Mouse (Mus musculus) neural tube, embryonic 14.5 days (tissue): Measurements from ENCODE around the gene Ccdc117. TPM values are rescaled to one million over a fixed set of nuclear protein-coding genes. Genes with fewer than 3 reads are reported as not detected.
A peak's percentile ranks its signal among the peaks of the same experiment; 100 is the strongest.

ENCODE experiments used
- ATAC-seq: fragments of 200-750 bp; cut with Nextera tagmentation; 2 replicates; pipeline ENCODE4 v1.8.0; 2017; ENCODE audit warnings: low read depth, mild to moderate bottlenecking, moderate TSS enrichment, moderate library complexity
- H3K27ac ChIP-seq: fragments of 300-500 bp; sonication (generic); 2 replicates; pipeline ENCODE4 v1.5.1; 2014; ENCODE audit warnings: low read depth, mild to moderate bottlenecking, control low read depth, low read length, moderate library complexity, mixed read lengths
- H3K27me3 ChIP-seq: fragments of 300-500 bp; sonication (generic); 2 replicates; pipeline ENCODE4 v1.6.1; 2014; ENCODE audit warnings: low read length; ENCODE audit not compliant: control insufficient read depth, insufficient read depth
- H3K36me3 ChIP-seq: fragments of 300-500 bp; sonication (generic); 2 replicates; pipeline ENCODE4 v1.6.1; 2014; ENCODE audit warnings: low read length, mixed read lengths; ENCODE audit not compliant: control insufficient read depth, insufficient read depth
- H3K4me1 ChIP-seq: fragments of 300-500 bp; sonication (generic); 2 replicates; pipeline ENCODE4 v1.6.1; 2014; ENCODE audit warnings: low read length; ENCODE audit not compliant: control insufficient read depth, insufficient read depth
- H3K4me2 ChIP-seq: fragments of 300-500 bp; sonication (generic); 2 replicates; pipeline ENCODE4 v1.6.1; 2014; ENCODE audit warnings: mild to moderate bottlenecking, low read depth, low read length, control low read depth
- H3K4me3 ChIP-seq: fragments of 300-500 bp; sonication (generic); 2 replicates; pipeline ENCODE4 v1.5.1; 2014; ENCODE audit warnings: low read depth, low read length, control low read depth, mixed read lengths
- H3K9ac ChIP-seq: fragments of 300-500 bp; sonication (generic); replicated peaks from 2 replicates; pipeline ENCODE4 v1.6.1; 2014; ENCODE audit warnings: low read depth, mild to moderate bottlenecking, control low read depth, low read length, mixed read lengths
- H3K9me3 ChIP-seq: fragments of 300-500 bp; sonication (generic); 2 replicates; pipeline ENCODE4 v1.6.1; 2016; ENCODE audit warnings: low read length; ENCODE audit not compliant: control insufficient read depth
- WGBS: fragments of 180-500 bp; shearing (Covaris S2); extraction: QIAGEN DNeasy Blood & Tissue Kit; methylation state at CpG from one replicate; pipeline ENCODE4 v1.1.7; 2014; 5-methylcytosine and 5-hydroxymethylcytosine counted together
- polyA plus RNA-seq: library from polyadenylated mRNA; unstranded; fragments of >200 nt; fragmentation: Nextera tagmentation; extraction: Ambion mirVana; gene quantifications from 2 replicates; pipeline ENCODE4 v1.2.1, GENCODE M21; 2014

The Ccdc117 gene
- polyA plus RNA-seq, 1 experiment from 2014 or later: 10.4 TPM

DNA sequence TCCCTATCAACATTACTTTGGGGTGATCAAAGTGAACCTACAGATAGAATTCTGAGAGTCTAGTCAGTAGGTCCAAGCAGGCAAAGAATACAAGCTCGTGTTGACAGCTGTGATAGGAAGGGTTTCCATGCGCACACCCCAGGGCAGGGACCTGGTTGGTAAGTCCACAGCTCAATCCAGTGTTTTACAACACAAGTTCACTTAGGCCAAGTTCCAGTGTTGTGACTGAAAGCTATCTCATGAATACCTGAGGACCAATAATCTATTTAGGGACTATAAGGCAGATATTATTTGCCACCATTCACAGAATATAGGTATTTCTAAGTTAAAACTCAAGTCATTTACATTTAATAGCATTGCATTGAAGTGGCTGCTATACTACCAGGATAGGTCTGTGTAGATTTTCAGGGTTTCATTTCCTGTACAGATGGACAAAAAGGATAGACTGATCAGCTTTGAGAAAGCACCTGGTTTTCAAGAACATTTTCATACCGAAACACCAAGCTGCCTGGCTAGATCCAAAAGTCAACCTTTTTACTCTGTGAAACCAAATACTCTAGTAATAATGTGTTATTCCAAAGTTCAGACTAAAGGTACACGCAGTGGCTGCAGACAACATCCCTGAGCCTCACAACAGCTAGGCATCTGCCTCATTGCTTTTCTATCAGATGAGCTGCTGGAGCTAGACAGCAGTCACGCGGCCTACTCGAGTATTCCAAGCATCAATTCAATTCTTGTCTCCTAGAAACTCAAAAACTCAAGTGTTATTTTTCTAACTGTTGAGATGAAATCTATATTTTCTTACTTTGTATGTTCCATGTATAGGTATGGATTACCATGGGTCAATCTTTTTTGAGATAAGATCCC lies 15.2 kb downstream of the Ccdc117 start:
- no peak for ATAC-seq
- peaks cover 59% of the 10 kb centered on the region for H3K36me3 ChIP-seq
- H3K27ac ChIP-seq: no peak overlapping the region
- H3K4me3 ChIP-seq: no peak overlapping the region
- H3K4me2 ChIP-seq: no peak overlapping the region
- no peak overlapping the region for H3K9ac ChIP-seq
- H3K9me3 ChIP-seq: no peaks in the 10 kb centered on the region
- no peaks in the 10 kb centered on the region for H3K27me3 ChIP-seq
- 92% methylated on average over 7 of the region's 7 CpGs for WGBS
- H3K4me1 ChIP-seq: peaks cover 17% of the 10 kb centered on the region

DNA sequence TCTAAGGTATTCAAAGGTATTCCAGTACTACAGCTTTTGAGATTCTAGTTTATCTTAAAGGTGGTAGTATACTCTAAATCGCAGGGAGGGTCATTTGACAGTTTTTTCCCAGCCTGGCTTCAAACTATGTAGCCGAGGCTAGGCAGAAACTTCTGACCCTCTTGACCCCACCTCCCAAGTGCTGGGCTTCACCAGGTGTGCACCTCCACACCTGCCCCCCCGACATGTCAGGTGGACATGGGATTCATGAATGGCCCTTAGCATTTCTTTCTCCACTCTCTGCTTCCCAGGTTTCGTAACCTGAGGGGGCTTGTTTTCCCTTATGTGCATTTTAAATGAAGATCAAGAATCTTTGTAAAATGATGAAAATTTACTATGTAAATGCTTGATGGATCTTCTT lies 16.6 kb downstream of the Ccdc117 start:
- WGBS: 94% methylated on average over 4 of the region's 4 CpGs
- no peak overlapping the region for H3K27ac ChIP-seq
- no peaks in the 10 kb centered on the region for H3K27me3 ChIP-seq
- H3K4me3 ChIP-seq: no peak overlapping the region
- no peaks in the 10 kb centered on the region for H3K9me3 ChIP-seq
- H3K4me2 ChIP-seq: no peak overlapping the region
- no peak for ATAC-seq
- H3K9ac ChIP-seq: no peak overlapping the region
- peaks cover 51% of the 10 kb centered on the region for H3K36me3 ChIP-seq
- peaks cover 19% of the 10 kb centered on the region for H3K4me1 ChIP-seq

DNA sequence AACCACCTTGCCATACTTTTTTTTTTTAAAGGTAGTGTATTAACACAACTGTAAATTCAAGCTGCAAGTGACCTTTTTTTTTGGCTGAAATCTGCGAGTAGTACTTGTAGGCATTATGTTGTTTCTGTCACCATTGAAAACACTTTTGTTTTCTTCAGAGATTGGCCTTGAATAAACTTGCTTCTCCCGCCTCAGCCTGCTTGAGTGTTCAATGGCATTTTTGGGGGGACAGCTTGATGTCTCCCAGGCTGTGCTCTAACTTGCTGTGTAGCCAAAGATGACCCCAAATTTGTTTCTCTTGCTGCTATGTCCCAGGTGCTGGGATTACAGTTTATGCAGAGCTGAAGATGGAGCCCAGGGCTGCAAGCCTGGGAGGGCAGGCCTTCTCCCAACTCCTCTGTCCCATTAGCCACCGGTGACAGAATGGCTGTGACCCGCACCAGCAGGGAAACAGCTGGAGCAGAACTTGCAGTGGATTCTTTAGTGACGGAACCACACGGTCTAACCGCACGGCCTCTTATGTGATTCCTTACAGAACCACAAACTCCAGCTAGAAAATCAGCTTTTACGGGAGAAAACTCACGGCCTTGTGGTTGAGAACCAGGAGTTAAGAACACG lies 19.1 kb downstream of the Ccdc117 start:
- no peak overlapping the region for H3K27ac ChIP-seq
- peak overlapping the region; percentile 73 for H3K4me2 ChIP-seq
- peaks cover 40% of the 10 kb centered on the region for H3K36me3 ChIP-seq
- H3K27me3 ChIP-seq: no peaks in the 10 kb centered on the region
- no peak overlapping the region for H3K4me3 ChIP-seq
- ATAC-seq: no peak
- WGBS: 92% methylated on average over 11 of the region's 11 CpGs
- peaks cover 23% of the 10 kb centered on the region for H3K4me1 ChIP-seq
- no peaks in the 10 kb centered on the region for H3K9me3 ChIP-seq
- H3K9ac ChIP-seq: no peak overlapping the region

DNA sequence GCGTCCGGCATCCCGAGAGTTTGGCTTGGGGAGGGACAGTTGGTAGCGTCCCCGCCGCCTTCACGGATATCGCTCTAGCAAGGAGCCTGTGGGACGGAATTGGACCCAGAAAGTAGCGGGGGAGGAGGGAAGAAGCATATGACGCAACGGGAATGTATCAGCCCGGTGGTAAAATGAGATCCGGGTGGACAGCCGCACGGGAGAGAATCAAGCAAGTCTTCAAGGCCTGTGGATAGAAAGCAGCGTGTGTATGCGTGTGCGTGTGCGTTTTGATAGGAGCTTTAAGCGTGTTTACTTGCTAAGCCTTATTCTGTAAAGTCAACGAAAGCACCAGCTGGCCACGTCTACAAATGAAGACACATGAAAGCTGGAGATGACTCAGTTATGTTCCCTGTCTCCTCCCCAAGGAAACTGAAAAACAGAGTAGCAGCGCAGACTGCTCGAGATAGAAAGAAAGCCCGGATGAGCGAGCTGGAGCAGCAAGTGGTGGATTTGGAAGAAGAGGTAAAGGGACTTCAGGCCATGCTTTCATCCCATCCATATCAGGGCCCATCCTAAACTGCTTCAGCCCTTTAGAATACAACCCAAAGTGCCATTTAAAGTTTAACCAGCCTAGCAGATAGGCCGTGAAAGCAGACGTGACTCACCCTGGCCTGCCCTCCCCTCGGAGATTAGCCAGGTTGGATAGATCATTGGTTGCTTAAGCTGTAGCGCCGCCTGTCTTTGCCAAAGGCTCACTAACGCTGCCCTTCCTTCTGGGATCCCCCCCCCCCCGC lies 20.3 kb downstream of the Ccdc117 start:
- Histone ChIP-seq H3K9ac (peak overlapping the region; percentile 99), H3K4me2 (peak overlapping the region; percentile 73), H3K4me1 (peaks cover 23% of the 10 kb centered on the region), H3K27me3 (no peaks in the 10 kb centered on the region), H3K4me3 (peak overlapping the region; percentile 98), H3K36me3 (peaks cover 38% of the 10 kb centered on the region), H3K27ac (peak overlapping the region; percentile 91), H3K9me3 (no peaks in the 10 kb centered on the region)
- WGBS: under 1% methylated on average over 34 of the region's 34 CpGs
- ATAC-seq: peak; percentile 15

DNA sequence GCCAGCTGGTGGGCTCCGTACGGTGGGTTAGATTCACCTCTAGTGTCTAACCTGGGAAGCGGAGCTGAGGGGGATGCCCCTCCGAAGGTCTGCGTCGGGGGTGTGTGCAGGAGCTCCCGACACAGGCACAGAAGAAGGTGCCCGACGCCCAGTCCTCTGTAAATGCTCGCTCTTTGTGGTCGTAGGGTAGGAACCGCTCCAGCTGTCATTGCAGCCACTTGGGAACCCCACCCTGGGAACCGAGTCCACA lies 20.8 kb downstream of the Ccdc117 start:
- H3K27me3 ChIP-seq: no peaks in the 10 kb centered on the region
- H3K4me3 ChIP-seq: peak overlapping the region; percentile 98
- H3K36me3 ChIP-seq: peaks cover 33% of the 10 kb centered on the region
- peaks cover 23% of the 10 kb centered on the region for H3K4me1 ChIP-seq
- WGBS: 0% methylated on average over 13 of the region's 13 CpGs
- no peaks in the 10 kb centered on the region for H3K9me3 ChIP-seq
- H3K27ac ChIP-seq: peak overlapping the region; percentile 91
- H3K9ac ChIP-seq: peak overlapping the region; percentile 99
- no peak for ATAC-seq
- peak overlapping the region; percentile 73 for H3K4me2 ChIP-seq

DNA sequence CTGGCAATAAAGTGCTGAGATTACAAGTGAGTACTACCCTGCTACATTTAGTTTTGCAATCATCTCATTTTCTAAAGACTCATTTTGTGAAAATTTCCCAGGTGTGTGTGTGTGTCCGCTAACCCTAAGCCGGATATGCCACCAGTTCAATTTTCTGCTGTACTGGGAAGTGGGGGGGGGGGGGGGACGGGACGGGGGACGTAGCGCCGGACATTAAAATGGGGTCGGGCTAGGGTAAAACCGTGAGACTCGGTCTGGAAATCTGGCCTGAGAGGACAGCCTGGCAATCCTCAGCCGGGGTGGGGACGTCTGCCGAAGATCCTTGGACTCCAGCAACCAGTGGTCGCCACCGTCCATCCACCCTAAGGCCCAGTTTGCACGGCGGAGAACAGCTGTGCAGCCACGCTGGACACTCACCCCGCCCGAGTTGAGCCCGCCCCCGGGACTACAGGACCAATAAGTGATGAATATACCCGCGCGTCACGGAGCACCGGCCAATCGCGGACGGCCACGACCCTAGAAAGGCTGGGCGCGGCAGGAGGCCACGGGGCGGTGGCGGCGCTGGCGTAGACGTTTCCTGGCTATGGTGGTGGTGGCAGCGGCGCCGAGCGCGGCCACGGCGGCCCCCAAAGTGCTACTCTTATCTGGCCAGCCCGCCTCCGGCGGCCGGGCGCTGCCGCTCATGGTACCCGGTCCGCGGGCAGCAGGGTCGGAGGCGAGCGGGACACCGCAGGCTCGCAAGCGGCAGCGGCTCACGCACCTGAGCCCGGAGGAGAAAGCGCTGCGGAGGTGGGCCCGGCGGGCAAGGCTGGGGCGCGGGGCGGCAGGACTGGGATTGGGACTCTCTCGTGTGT lies 21.3 kb downstream of the Ccdc117 start, which contains the start of gene Xbp1:
Gene Xbp1 (plus strand): TSS at position 248 of the 854 bp plus-strand sequence.
- WGBS: under 1% methylated on average over 61 of the region's 72 CpGs
- H3K27ac ChIP-seq: peak within 1 kb of the TSS; percentile 91
- ATAC-seq: peak; percentile 98
- H3K4me1 ChIP-seq: peaks cover 23% of the 10 kb centered on the region
- H3K27me3 ChIP-seq: no peaks in the 10 kb centered on the region
- peak within 1 kb of the TSS; percentile 73 for H3K4me2 ChIP-seq
- peak within 1 kb of the TSS; percentile 99 for H3K9ac ChIP-seq
- H3K9me3 ChIP-seq: no peaks in the 10 kb centered on the region
- peaks cover 27% of the 10 kb centered on the region for H3K36me3 ChIP-seq
- H3K4me3 ChIP-seq: peak within 1 kb of the TSS; percentile 98

DNA sequence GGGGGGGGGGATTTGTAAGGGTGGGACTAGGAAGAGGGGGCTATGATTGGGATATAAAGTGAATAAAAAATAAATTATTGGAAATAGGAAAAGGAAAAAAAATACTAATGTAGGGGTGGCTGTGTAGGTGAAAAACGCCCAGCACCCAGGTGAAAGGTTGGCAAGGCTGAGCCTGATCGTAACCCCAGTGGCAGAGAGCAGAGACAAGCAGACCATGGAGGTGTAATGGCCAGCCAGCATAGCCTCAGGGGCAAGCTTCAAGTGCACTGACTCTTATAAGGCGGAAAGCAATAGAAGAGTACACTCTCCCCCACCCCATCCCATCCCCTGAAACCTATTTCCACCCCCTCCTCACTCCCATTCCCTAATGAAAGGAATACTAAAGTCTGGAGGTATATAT lies 22.3 kb downstream of the Ccdc117 start:
- H3K4me2 ChIP-seq: 0 out of 2 replicates have a peak overlapping the region, but pooled peaks have one; percentile 46
- no peak overlapping the region for H3K27ac ChIP-seq
- 87% methylated on average over 3 of the region's 3 CpGs for WGBS
- no peak overlapping the region for H3K4me3 ChIP-seq
- ATAC-seq: no peak
- H3K27me3 ChIP-seq: no peaks in the 10 kb centered on the region
- H3K9ac ChIP-seq: no peak overlapping the region
- peaks cover 23% of the 10 kb centered on the region for H3K4me1 ChIP-seq
- no peaks in the 10 kb centered on the region for H3K9me3 ChIP-seq
- peaks cover 19% of the 10 kb centered on the region for H3K36me3 ChIP-seq

DNA sequence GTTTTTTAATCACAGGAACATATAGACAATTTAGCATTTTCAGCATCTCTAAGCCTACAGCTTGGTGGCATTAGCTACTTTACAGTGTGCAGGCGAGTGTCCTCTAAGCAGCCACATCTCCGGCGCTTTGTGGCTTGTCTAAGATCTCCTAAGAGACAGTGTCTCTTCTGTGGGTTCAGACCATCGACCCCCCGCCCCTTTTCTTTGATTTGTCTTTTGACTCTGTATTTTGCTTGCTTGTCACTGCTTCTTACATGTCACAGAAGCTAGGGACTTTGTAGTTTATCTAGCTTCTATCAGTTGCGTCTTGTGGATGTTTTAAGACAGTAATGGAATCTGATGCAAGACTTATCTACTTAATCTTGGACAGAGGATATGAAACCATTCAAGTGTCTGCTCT lies 24.6 kb downstream of the Ccdc117 start:
- no peak for ATAC-seq
- WGBS: 86% methylated on average over 6 of the region's 6 CpGs

More for the DNA sequence above, 24.6 kb downstream of the Ccdc117 start:
- Histone ChIP-seq H3K4me3 (no peak overlapping the region), H3K9ac (no peak overlapping the region), H3K9me3 (no peaks in the 10 kb centered on the region), H3K4me1 (peaks cover 11% of the 10 kb centered on the region; the same call in 1 of the 2 replicates), H3K27ac (no peak overlapping the region), H3K36me3 (no peaks in the 10 kb centered on the region), H3K27me3 (no peaks in the 10 kb centered on the region), H3K4me2 (no peak overlapping the region)
